Mouse (Mus musculus) MEL (cell line): ENCODE measurements around the gene Frmd4b. TPM values are rescaled to one million over a fixed set of nuclear protein-coding genes. Genes with fewer than 3 reads are reported as not detected.

ENCODE experiments used
- DNase-seq: peaks from one replicate; pipeline ENCODE4 v3.0.0; 2011; ENCODE audit warnings: low read depth, low spot score
- H3K27ac ChIP-seq: 2 replicates; pipeline ENCODE4 v1.5.1; 2012; ENCODE audit warnings: low read depth, mild to moderate bottlenecking, control low read depth, low read length, moderate library complexity; ENCODE audit not compliant: control insufficient read depth
- H3K27me3 ChIP-seq, 2 experiments: fragments of 150-350 bp in 1 of 2; sonication (generic) in 1 of 2; 2 replicates each; pipeline ENCODE4 v1.6.1; 2012; ENCODE audit warnings: low read length in 2 of 2, mild to moderate bottlenecking in 2 of 2, improper control_type of control experiment in 1 of 2, moderate library complexity in 1 of 2; ENCODE audit not compliant: insufficient read depth in 2 of 2, control insufficient read depth in 1 of 2
- H3K36me3 ChIP-seq, 2 experiments: 2 replicates each; pipeline ENCODE4 v1.6.1; 2012 to 2014; ENCODE audit warnings: low read length in 2 of 2, improper control_type of control experiment in 1 of 2, inconsistent platforms in 1 of 2, mild to moderate bottlenecking in 1 of 2; ENCODE audit not compliant: insufficient read depth in 2 of 2, control insufficient read depth in 1 of 2
- H3K4me1 ChIP-seq, 2 experiments: fragments of 150-350 bp in 1 of 2; sonication (generic) in 1 of 2; 2 replicates each; pipeline ENCODE4 v1.6.1; 2012; ENCODE audit warnings: low read length in 2 of 2, improper control_type of control experiment in 1 of 2, mild to moderate bottlenecking in 1 of 2; ENCODE audit not compliant: insufficient read depth in 2 of 2, control insufficient read depth in 1 of 2
- H3K4me3 ChIP-seq, 2 experiments: fragments of 150-350 bp in 1 of 2; sonication (generic) in 1 of 2; 2 replicates each; pipeline ENCODE4 v1.5.1; 2012; ENCODE audit warnings: low read depth in 2 of 2, low read length in 2 of 2, mild to moderate bottlenecking in 2 of 2, moderate library complexity in 2 of 2, control low read depth in 1 of 2, improper control_type of control experiment in 1 of 2; ENCODE audit not compliant: control insufficient read depth in 1 of 2, insufficient read depth in 1 of 2
- H3K79me2 ChIP-seq: 2 replicates; pipeline ENCODE4 v1.6.1; 2012; ENCODE audit warnings: mild to moderate bottlenecking, low read length, moderate library complexity; ENCODE audit not compliant: control insufficient read depth, poor library complexity, insufficient read depth
- H3K9ac ChIP-seq: 2 replicates; pipeline ENCODE4 v1.6.1; 2012; ENCODE audit warnings: low read depth, mild to moderate bottlenecking, control low read depth, low read length, moderate library complexity; ENCODE audit not compliant: control insufficient read depth, poor library complexity, severe bottlenecking
- H3K9me3 ChIP-seq: fragments of 150-350 bp; sonication (generic); replicated peaks from 2 replicates; pipeline ENCODE4 v1.6.1; 2012; ENCODE audit warnings: mild to moderate bottlenecking, low read length, improper control_type of control experiment, moderate library complexity; ENCODE audit not compliant: insufficient read depth
- CHD2 ChIP-seq: IDR thresholded peaks from 2 replicates; pipeline ENCODE4 v1.6.1; 2011; ENCODE audit warnings: low read length, improper control_type of control experiment
- CTCF ChIP-seq, 3 experiments: IDR thresholded peaks in 2 of 3; conservative IDR thresholded peaks in 1 of 3; 2 replicates each; pipeline ENCODE4 v1.5.1; 2011 to 2012; ENCODE audit warnings: low read length in 3 of 3, low read depth in 2 of 3, mild to moderate bottlenecking in 2 of 3, improper control_type of control experiment in 1 of 3, inconsistent platforms in 1 of 3, mixed read lengths in 1 of 3, moderate library complexity in 1 of 3; ENCODE audit not compliant: control insufficient read depth in 1 of 3, insufficient read depth in 1 of 3, poor library complexity in 1 of 3, severe bottlenecking in 1 of 3
- E2F4 ChIP-seq: IDR thresholded peaks from 2 replicates; pipeline ENCODE4 v1.6.1; 2011; ENCODE audit warnings: low read depth, low read length, improper control_type of control experiment, borderline replicate concordance
- ELF1 ChIP-seq: IDR thresholded peaks from 2 replicates; pipeline ENCODE4 v1.6.1; 2014; ENCODE audit warnings: low read depth, mild to moderate bottlenecking, inconsistent platforms, low read length, improper control_type of control experiment, moderate library complexity
- EP300 ChIP-seq, 2 experiments: IDR thresholded peaks; 2 replicates each; pipeline ENCODE4 v1.6.1; 2011; ENCODE audit warnings: improper control_type of control experiment in 2 of 2, low read length in 2 of 2, low read depth in 1 of 2, mild to moderate bottlenecking in 1 of 2
- GABPA ChIP-seq: IDR thresholded peaks from 2 replicates; pipeline ENCODE4 v1.6.1; 2012; ENCODE audit warnings: low read depth, mild to moderate bottlenecking, inconsistent platforms, low read length, improper control_type of control experiment, moderate library complexity
- HCFC1 ChIP-seq: IDR thresholded peaks from 2 replicates; pipeline ENCODE4 v1.6.1; 2012; ENCODE audit warnings: low read depth, mild to moderate bottlenecking, inconsistent platforms, low read length, improper control_type of control experiment, moderate library complexity
- JUND ChIP-seq: IDR thresholded peaks from 2 replicates; pipeline ENCODE4 v1.6.1; 2011; ENCODE audit warnings: low read depth, mild to moderate bottlenecking, improper control_type of control experiment, low read length
- KAT2A ChIP-seq: conservative IDR thresholded peaks from 2 replicates; pipeline ENCODE4 v1.6.1; 2012; ENCODE audit warnings: low read depth, low read length, improper control_type of control experiment, inconsistent platforms
- MAX ChIP-seq: IDR thresholded peaks from 2 replicates; pipeline ENCODE4 v1.6.1; 2011; ENCODE audit warnings: low read length, improper control_type of control experiment
- MAZ ChIP-seq: IDR thresholded peaks from 2 replicates; pipeline ENCODE4 v1.6.1; 2012; ENCODE audit warnings: low read depth, mild to moderate bottlenecking, inconsistent platforms, low read length, improper control_type of control experiment
- MEF2A ChIP-seq: IDR thresholded peaks from 2 replicates; pipeline ENCODE4 v1.6.1; 2014; ENCODE audit warnings: low read depth, mild to moderate bottlenecking, inconsistent platforms, low read length, improper control_type of control experiment; ENCODE audit not compliant: poor library complexity, insufficient replicate concordance, severe bottlenecking; ENCODE audit errors: extremely low read depth
- MXI1 ChIP-seq: IDR thresholded peaks from 2 replicates; pipeline ENCODE4 v1.6.1; 2011; ENCODE audit warnings: mild to moderate bottlenecking, low read depth, low read length, improper control_type of control experiment
- MYB ChIP-seq: IDR thresholded peaks from 2 replicates; pipeline ENCODE4 v1.6.1; 2011; ENCODE audit warnings: mild to moderate bottlenecking, low read depth, low read length, improper control_type of control experiment
- NELFE ChIP-seq: IDR thresholded peaks from 2 replicates; pipeline ENCODE4 v1.6.1; 2011; ENCODE audit warnings: low read depth, low read length, improper control_type of control experiment
- POLR2AphosphoS5 ChIP-seq: IDR thresholded peaks from 2 replicates; pipeline ENCODE4 v1.6.1; 2012; ENCODE audit warnings: low read depth, borderline replicate concordance, mild to moderate bottlenecking, inconsistent platforms, low read length, moderate library complexity, mixed read lengths
- RCOR1 ChIP-seq: IDR thresholded peaks from 2 replicates; pipeline ENCODE4 v1.6.1; 2012; ENCODE audit warnings: low read depth, mild to moderate bottlenecking, inconsistent platforms, low read length, improper control_type of control experiment
- SIN3A ChIP-seq: IDR thresholded peaks from 2 replicates; pipeline ENCODE4 v1.6.1; 2012; ENCODE audit warnings: low read length, improper control_type of control experiment, inconsistent platforms
- TAL1 ChIP-seq: IDR thresholded peaks from 2 replicates; pipeline ENCODE4 v1.6.1; 2012; ENCODE audit warnings: mild to moderate bottlenecking, inconsistent platforms, low read length, moderate library complexity, mixed read lengths
- TBP ChIP-seq: IDR thresholded peaks from 2 replicates; pipeline ENCODE4 v1.8.0; 2011; ENCODE audit warnings: low read depth, low read length, improper control_type of control experiment
- UBTF ChIP-seq: IDR thresholded peaks from 2 replicates; pipeline ENCODE4 v1.6.1; 2012; ENCODE audit warnings: low read depth, mild to moderate bottlenecking, inconsistent platforms, low read length, improper control_type of control experiment, moderate library complexity, borderline replicate concordance; ENCODE audit not compliant: insufficient read depth
- USF1 ChIP-seq: IDR thresholded peaks from 2 replicates; pipeline ENCODE4 v1.6.1; 2014; ENCODE audit warnings: low read depth, mild to moderate bottlenecking, inconsistent platforms, low read length, improper control_type of control experiment, moderate library complexity
- USF2 ChIP-seq, 2 experiments: IDR thresholded peaks; 2 replicates each; pipeline ENCODE4 v1.6.1; 2011 to 2012; ENCODE audit warnings: improper control_type of control experiment in 2 of 2, low read length in 2 of 2, borderline replicate concordance in 1 of 2, inconsistent platforms in 1 of 2, low read depth in 1 of 2, mild to moderate bottlenecking in 1 of 2; ENCODE audit not compliant: insufficient read depth in 1 of 2
- ZC3H11A ChIP-seq: IDR thresholded peaks from 2 replicates; pipeline ENCODE4 v1.6.1; 2012; ENCODE audit warnings: low read depth, mild to moderate bottlenecking, inconsistent platforms, low read length, improper control_type of control experiment
- ZKSCAN1 ChIP-seq: IDR thresholded peaks from 2 replicates; pipeline ENCODE4 v1.6.1; 2012; ENCODE audit warnings: low read depth, mild to moderate bottlenecking, inconsistent platforms, low read length, improper control_type of control experiment, moderate library complexity
- ZMIZ1 ChIP-seq: IDR thresholded peaks from 2 replicates; pipeline ENCODE4 v1.6.1; 2012; ENCODE audit warnings: low read depth, mild to moderate bottlenecking, inconsistent platforms, low read length, improper control_type of control experiment, moderate library complexity
- polyA plus RNA-seq, 2 experiments: library from polyadenylated mRNA; stranded (reverse) in 1 of 2; unstranded in 1 of 2; fragments of >175 nt in 1 of 2; fragments of >200 nt in 1 of 2; gene quantifications; 2 replicates each; pipeline versions ENCODE4 v1.2.1 to v1.2.4; 2012; ENCODE audit warnings: low replicate concordance in 2 of 2, low read depth in 1 of 2; ENCODE audit not compliant: insufficient read length in 2 of 2, insufficient read depth in 1 of 2, missing spikeins in 1 of 2
- total RNA-seq: library from RNA; depleted of rRNA; stranded (reverse); fragments of 300-350 nt; gene quantifications from 2 replicates; pipeline ENCODE4 v1.2.3, GENCODE M21; 2012; rRNA removed

Frmd4b gene
- total RNA-seq (0.07 TPM in 1 of 2 replicates, not detected in the other), polyA plus RNA-seq (under 1 TPM in 1 of 2 experiments, not detected in 1; 0.18 TPM)

DNA sequence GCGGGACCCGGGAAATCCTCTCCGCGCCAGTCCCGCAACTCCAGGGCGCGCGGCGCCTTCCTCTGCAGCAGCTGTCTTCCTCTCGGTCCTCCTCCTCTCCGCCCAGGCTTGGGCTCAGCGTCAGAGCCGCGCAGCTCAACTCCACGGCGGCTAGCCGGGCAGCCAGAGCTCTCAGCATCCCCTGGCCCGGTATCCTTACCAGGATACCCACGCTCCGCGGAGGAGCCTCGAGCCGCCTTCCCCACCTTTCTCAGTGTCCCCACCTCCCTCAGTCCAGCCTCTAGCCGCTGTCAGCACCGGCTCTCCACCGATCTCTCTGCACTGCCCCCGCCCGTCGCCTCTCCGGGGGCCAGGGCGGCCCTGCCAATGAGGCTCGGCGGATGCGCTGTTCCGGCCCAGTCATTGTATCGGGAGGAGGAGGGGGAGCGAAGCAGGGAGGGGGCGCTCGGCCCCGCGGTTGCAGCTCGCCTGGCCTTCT is at the start of gene Frmd4b:
Gene Frmd4b (minus strand): TSS at position 276 of the 478 bp plus-strand sequence.
- H3K4me3 ChIP-seq, result no peak within 1 kb of the TSS
- H3K9ac ChIP-seq, result no peak within 1 kb of the TSS
- H3K27me3 ChIP-seq, result no peaks in the 10 kb centered on the region
- H3K9me3 ChIP-seq, result no peaks in the 10 kb centered on the region
- H3K79me2 ChIP-seq, result no peaks in the 10 kb centered on the region
- TF ChIP-seq ZKSCAN1 (no peak), EP300 (IDR thresholded peaks at IDR 0.05; ENCODE audit: low read depth in 1 of 2, low read length in 2 of 2) (no peak), USF1 (no peak), MAZ (no peak), USF2 (IDR thresholded peaks at IDR 0.05; ENCODE audit: borderline replicate concordance in 1 of 2, insufficient read depth in 1 of 2, low read depth in 1 of 2, low read length in 2 of 2) (no peak), TAL1 (no peak), RCOR1 (no peak), TBP (no peak), JUND (no peak), CHD2 (no peak), MYB (no peak), E2F4 (no peak), NELFE (no peak), KAT2A (no peak), MXI1 (no peak), HCFC1 (no peak), CTCF (IDR thresholded peaks at IDR 0.05 in 2 of 3, conservative IDR thresholded peaks at IDR 0.05 in 1 of 3; ENCODE audit: control insufficient read depth in 1 of 3, insufficient read depth in 1 of 3, low read depth in 2 of 3, low read length in 3 of 3, poor library complexity in 1 of 3, severe bottlenecking in 1 of 3) (no peak), GABPA (no peak)
- H3K4me1 ChIP-seq, result no peaks in the 10 kb centered on the region
- H3K36me3 ChIP-seq, result no peaks in the 10 kb centered on the region
- H3K27ac ChIP-seq, result no peak within 1 kb of the TSS
- no peak for DNase-seq

DNA sequence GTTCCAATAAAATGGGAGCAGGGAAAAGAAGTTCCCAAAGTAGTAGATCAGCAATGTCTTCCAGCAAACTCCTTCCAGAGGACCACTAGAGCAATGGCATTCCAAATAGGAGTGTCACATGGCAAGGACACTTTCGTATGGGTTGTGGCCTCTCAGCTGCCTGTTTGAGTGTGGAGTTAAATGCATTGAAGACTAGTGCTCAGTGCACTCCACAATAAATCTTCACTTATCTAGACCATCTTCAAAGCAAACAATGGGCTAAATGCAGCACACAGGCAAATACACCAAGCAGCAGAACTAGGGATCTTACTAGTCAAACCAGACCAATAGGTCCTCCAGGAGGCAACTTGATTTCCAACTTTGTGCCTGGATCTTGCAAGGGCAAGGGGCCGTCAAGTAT is 49.1 kb upstream of the Frmd4b start:
- Histone ChIP-seq H3K4me1 (no peaks in the 10 kb centered on the region), H3K9me3 (no peaks in the 10 kb centered on the region), H3K27ac (no peak overlapping the region), H3K4me3 (no peak overlapping the region), H3K36me3 (no peaks in the 10 kb centered on the region), H3K9ac (no peak overlapping the region), H3K27me3 (no peaks in the 10 kb centered on the region), H3K79me2 (no peaks in the 10 kb centered on the region)
- DNase-seq, result no peak
- TF ChIP-seq ELF1 (no peak), ZMIZ1 (no peak), E2F4 (no peak), USF2 (IDR thresholded peaks at IDR 0.05; ENCODE audit: borderline replicate concordance in 1 of 2, insufficient read depth in 1 of 2, low read depth in 1 of 2, low read length in 2 of 2) (no peak), SIN3A (no peak), MAX (no peak), TAL1 (no peak), ZC3H11A (no peak), GABPA (no peak), POLR2AphosphoS5 (no peak), UBTF (no peak), MEF2A (no peak), TBP (no peak)
